In genomic region chr2:4562373-4562772, GRCm38 (mm10) we compare ENCODE assay signal across 8 mouse cellular contexts.
A peak's percentile ranks its signal among the peaks of the same experiment; 100 is the strongest.
DNase-seq lines count a peak whose midpoint lies in the region; ATAC-seq and TF ChIP-seq lines count a peak whose summit lies in the region.

No protein-coding gene starts in this region.

- peak overlapping the region; percentile 70 for H3K4me3 ChIP-seq in heart, postnatal 0 days (ENCODE audit: low read depth, low read length)
- no peak overlapping the region for H3K4me3 ChIP-seq in hindbrain, embryonic 14.5 days (replicated peaks; ENCODE audit: low read length)
- peak overlapping the region; percentile 82 for H3K4me3 ChIP-seq in macrophage (ENCODE audit: inconsistent target)

- peaks cover 83% of the 10 kb centered on the region for H3K79me2 ChIP-seq in macrophage (ENCODE audit: inconsistent target)

- WGBS in heart, postnatal 0 days = 75% methylated on average over 3 of the region's 3 CpGs
- 72% methylated on average over 3 of the region's 3 CpGs for WGBS in hindbrain, embryonic 14.5 days
- 69% methylated on average over 3 of the region's 3 CpGs for WGBS in macrophage (ENCODE audit: missing documents)

- H3K4me1 ChIP-seq in heart, postnatal 0 days (ENCODE audit: control insufficient read depth, insufficient read depth) = peaks cover 53% of the 10 kb centered on the region
- H3K4me1 ChIP-seq in hindbrain, embryonic 14.5 days (replicated peaks; ENCODE audit: control insufficient read depth, insufficient read depth, low read length) = peaks cover 37% of the 10 kb centered on the region

- peaks cover 19% of the 10 kb centered on the region for H3K36me3 ChIP-seq in heart, postnatal 0 days (replicated peaks; ENCODE audit: control insufficient read depth, insufficient read depth, low read length)
- H3K36me3 ChIP-seq in hindbrain, embryonic 14.5 days (replicated peaks; ENCODE audit: control insufficient read depth, insufficient read depth) = peaks cover 29% of the 10 kb centered on the region
- peaks cover 11% of the 10 kb centered on the region; the same call in 1 of the 2 replicates for H3K36me3 ChIP-seq in macrophage (ENCODE audit: inconsistent target)

- peak overlapping the region; percentile 87 for H3K4me2 ChIP-seq in heart, postnatal 0 days (ENCODE audit: low read depth, low read length)
- peak overlapping the region; percentile 69 for H3K4me2 ChIP-seq in hindbrain, embryonic 14.5 days (replicated peaks)

- H3K9me3 ChIP-seq in heart, postnatal 0 days (replicated peaks; ENCODE audit: control insufficient read depth, low read length) = no peaks in the 10 kb centered on the region
- no peaks in the 10 kb centered on the region for H3K9me3 ChIP-seq in hindbrain, embryonic 14.5 days (ENCODE audit: control insufficient read depth, low read length)

- no peak for TF ChIP-seq CTCF in heart, postnatal 0 days (IDR thresholded peaks at IDR 0.05; ENCODE audit: low read depth)

- no peak for TF ChIP-seq EP300 in heart, postnatal 0 days (IDR thresholded peaks at IDR 0.05; ENCODE audit: low read depth)

- H3K9ac ChIP-seq in heart, postnatal 0 days (replicated peaks; ENCODE audit: low read depth, low read length) = no peak overlapping the region
- no peak overlapping the region for H3K9ac ChIP-seq in hindbrain, embryonic 14.5 days

- no peak overlapping the region for H3K27ac ChIP-seq in heart, postnatal 0 days (ENCODE audit: low read depth)
- no peak overlapping the region for H3K27ac ChIP-seq in hindbrain, embryonic 14.5 days
- 0 out of 2 replicates have a peak overlapping the region, but pooled peaks have one; percentile 7 for H3K27ac ChIP-seq in macrophage

- H3K27me3 ChIP-seq in heart, postnatal 0 days (ENCODE audit: control insufficient read depth, insufficient read depth, low read length) = no peaks in the 10 kb centered on the region
- no peaks in the 10 kb centered on the region for H3K27me3 ChIP-seq in hindbrain, embryonic 14.5 days (ENCODE audit: control insufficient read depth, insufficient read depth, low read length)

- no peak for ATAC-seq in heart, postnatal 0 days (ENCODE audit: insufficient read depth, low read depth)
- no peak for ATAC-seq in hindbrain, embryonic 14.5 days (ENCODE audit: low FRiP score)

- DNase-seq in heart, postnatal 0 days (ENCODE audit: low spot score) = no peak
- no peak for DNase-seq in heart, adult 18-20 months
- DNase-seq in c-Kit-positive CD71-positive TER-119-positive erythroid progenitor cells, embryonic 14.5 days (ENCODE audit: low spot score) = peak; percentile 28
- DNase-seq in hindbrain, embryonic 14.5 days (ENCODE audit: low spot score) = no peak
- no peak for DNase-seq in spleen, postnatal 36 days (ENCODE audit: low spot score in 2 of 2)
- DNase-seq in ovary, postnatal 10 days (ENCODE audit: low spot score) = no peak
- DNase-seq in layer of hippocampus, postnatal 10 days (ENCODE audit: low spot score in 2 of 2) = no peak
